Mouse (Mus musculus) bone marrow macrophage, adult 2 months (primary cell): ENCODE results near the gene Pla2r1. TPM values are rescaled to one million over a fixed set of nuclear protein-coding genes. Genes with fewer than 3 reads are reported as not detected.

ENCODE experiments used
- H3K27ac ChIP-seq: 2 replicates; pipeline ENCODE4 v1.5.1; 2012; ENCODE audit warnings: low read depth, low read length; ENCODE audit not compliant: insufficient read depth
- H3K4me1 ChIP-seq: 2 replicates; pipeline ENCODE4 v1.6.1; 2012; ENCODE audit warnings: low read length; ENCODE audit not compliant: control insufficient read depth, insufficient read depth
- H3K4me3 ChIP-seq: 2 replicates; pipeline ENCODE4 v1.5.1; 2012; ENCODE audit warnings: mild to moderate bottlenecking, low read length, moderate library complexity; ENCODE audit not compliant: insufficient read depth
- CTCF ChIP-seq: IDR thresholded peaks from 2 replicates; pipeline ENCODE4 v1.5.1; 2012; ENCODE audit warnings: low read depth, mild to moderate bottlenecking, low read length, moderate library complexity
- POLR2A ChIP-seq: IDR thresholded peaks from 2 replicates; pipeline ENCODE4 v1.6.1; 2012; ENCODE audit warnings: mild to moderate bottlenecking, low read depth, low read length, borderline replicate concordance
- polyA plus RNA-seq: library from polyadenylated mRNA; stranded (reverse); fragments of >200 nt; gene quantifications from 2 replicates; pipeline ENCODE4 v1.2.4, GENCODE M21; 2012; ENCODE audit not compliant: missing spikeins, insufficient read depth, insufficient read length

The Pla2r1 gene
- polyA plus RNA-seq, 1 experiment = 0.91 TPM

GRCm38 (mm10) chr2:60505145-60505544 lies 48.0 kb downstream of the Pla2r1 start:
- Histone ChIP-seq H3K4me3 (no peak overlapping the region), H3K27ac (no peak overlapping the region), H3K4me1 (peaks cover 3% of the 10 kb centered on the region)
- TF ChIP-seq CTCF (no peak), POLR2A (no peak)

DNA sequence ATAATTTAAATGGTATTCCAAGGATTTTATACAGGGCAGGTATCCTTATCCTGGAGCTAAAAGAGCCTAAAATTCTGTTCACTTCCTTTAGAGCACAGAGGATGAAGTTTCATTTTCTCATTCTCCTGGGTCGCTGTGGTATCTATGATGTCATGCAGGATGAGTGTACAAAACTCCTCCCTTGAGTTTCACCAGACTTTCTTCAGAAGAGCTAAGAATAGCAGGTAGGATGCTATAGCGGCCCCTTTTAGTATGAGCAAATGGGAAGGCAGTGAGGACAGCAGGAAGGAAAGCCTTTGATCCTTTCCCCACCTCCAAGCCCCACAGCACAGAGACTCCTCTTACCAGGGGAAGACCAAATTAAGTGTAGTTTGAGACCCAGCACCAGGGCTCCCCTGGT lies 48.4 kb downstream of the Pla2r1 start:
- no peak overlapping the region for H3K27ac ChIP-seq
- peaks cover 3% of the 10 kb centered on the region for H3K4me1 ChIP-seq
- no peak overlapping the region for H3K4me3 ChIP-seq
- TF ChIP-seq CTCF (no peak), POLR2A (no peak)

DNA sequence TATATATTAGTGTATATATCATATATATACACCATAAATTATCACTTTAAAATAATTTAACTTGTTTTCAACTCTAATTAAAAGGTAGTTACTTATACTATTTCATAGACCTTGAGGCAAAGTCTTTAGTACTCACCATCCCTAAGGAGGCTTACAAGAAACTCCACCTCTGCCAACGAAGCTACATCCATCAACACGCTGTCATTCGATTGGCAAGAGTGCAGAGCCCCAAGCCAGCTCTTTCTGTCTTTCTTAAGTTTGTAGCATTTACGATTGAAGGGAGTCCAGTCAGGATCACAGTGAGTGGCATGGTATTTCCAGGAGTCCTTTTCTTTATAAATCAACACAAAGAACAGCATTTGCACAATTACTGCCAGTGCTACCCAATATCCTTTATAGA lies 49.1 kb downstream of the Pla2r1 start:
- H3K4me3 ChIP-seq = no peak overlapping the region
- H3K27ac ChIP-seq = no peak overlapping the region
- TF ChIP-seq CTCF (no peak), POLR2A (no peak)
- peaks cover 3% of the 10 kb centered on the region for H3K4me1 ChIP-seq

DNA sequence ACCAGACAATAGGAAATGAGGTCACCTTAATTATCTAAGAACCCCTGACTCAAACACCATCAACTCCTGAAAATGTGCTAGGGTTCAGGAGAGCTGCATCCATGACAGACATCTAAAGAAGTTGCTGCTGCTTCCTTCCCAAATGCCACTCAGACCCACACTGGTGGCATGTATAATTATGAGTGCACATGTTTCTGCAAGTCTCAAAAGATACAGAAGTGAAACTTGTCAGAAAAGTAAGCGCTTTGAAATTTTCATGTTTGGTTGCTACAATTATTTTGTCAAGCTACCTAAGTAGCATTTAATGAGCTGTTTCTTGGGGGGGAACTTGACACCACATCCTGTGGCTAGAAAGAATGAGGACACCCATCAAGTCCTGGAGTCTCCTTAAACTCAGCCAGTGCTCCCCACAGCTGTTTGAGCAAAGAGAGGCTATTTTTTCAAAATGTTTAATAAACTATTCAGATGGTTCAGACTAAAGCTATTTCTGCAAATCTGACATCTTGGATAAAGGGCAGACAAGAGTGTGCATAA lies 52.5 kb downstream of the Pla2r1 start:
- no peak for TF ChIP-seq CTCF
- TF ChIP-seq POLR2A = no peak

DNA sequence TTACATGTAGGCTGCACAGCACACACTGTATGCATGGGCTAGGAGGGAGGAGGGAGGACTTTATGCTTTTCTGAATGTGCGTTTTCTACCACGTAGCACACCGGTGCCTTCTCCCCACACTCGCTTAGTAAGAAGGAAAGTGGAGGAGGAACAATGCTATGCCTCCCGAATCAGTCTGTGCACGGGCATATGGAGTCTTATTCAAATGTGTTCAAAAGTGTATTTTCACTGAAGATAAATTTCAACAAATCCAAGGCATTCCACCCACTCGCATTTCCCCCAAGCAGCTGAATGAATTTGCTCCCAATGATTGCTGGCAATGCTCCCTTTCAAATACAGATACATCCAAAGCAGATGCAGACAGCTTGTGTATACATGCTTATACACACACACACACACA lies 73.2 kb downstream of the Pla2r1 start:
- no peaks in the 10 kb centered on the region for H3K4me1 ChIP-seq
- H3K27ac ChIP-seq = no peak overlapping the region
- TF ChIP-seq CTCF (no peak), POLR2A (no peak)
- no peak overlapping the region for H3K4me3 ChIP-seq

More for the DNA sequence above, 52.5 kb downstream of the Pla2r1 start:
- H3K4me1 ChIP-seq = peaks cover 3% of the 10 kb centered on the region
- no peak overlapping the region for H3K27ac ChIP-seq
- H3K4me3 ChIP-seq = no peak overlapping the region

DNA sequence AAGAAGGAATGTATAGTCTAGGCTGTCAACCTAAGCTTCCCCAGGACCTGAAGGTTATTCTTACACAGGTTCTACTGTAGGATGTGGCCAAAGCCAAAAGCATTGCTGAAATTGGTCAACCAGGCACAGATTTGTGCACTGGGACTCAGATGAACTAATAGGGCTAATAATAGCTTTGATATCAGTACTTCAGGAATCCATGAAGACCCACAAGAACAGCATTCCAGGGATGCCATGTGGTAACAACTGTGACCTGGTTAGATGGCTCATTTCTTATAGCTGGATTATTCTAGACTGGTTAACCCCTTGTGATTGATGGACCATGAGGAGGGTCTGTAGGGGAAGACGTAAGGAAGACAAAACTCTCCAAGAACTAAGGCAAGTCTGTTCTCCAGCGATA lies 74.3 kb downstream of the Pla2r1 start:
- H3K4me1 ChIP-seq = no peaks in the 10 kb centered on the region
- no peak overlapping the region for H3K4me3 ChIP-seq
- H3K27ac ChIP-seq = no peak overlapping the region
- TF ChIP-seq CTCF = no peak

- Histone ChIP-seq H3K4me1 (no peaks in the 10 kb centered on the region), H3K4me3 (no peak overlapping the region), H3K27ac (no peak overlapping the region)
- TF ChIP-seq CTCF = no peak
- no peak for TF ChIP-seq POLR2A
These were observed 84.0 kb downstream of the Pla2r1 start for GRCm38 (mm10) chr2:60468901-60469770.

DNA sequence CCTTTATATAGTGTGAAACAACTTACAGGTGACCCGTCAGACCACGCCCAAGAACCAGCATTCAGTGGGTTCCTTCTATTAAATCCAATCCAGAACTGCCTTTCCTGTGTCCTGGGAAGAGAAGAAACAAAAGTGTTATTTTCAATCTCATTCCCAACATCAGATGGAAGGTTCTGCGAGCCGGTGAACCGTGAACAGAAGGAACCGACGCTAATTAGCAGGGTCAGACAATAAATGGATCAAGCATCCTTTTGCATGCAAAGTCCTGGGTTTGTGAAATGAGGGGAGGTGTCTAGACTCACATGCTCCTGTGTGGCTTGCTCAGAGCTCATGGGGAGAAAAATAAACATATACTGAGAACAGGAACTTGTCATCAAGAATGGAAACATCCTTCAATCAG lies 100.7 kb downstream of the Pla2r1 start:
- Histone ChIP-seq H3K4me1 (no peaks in the 10 kb centered on the region), H3K27ac (no peak overlapping the region), H3K4me3 (no peak overlapping the region)
- TF ChIP-seq POLR2A (no peak), CTCF (no peak)

GRCm38 (mm10) chr2:60451119-60451773 lies 101.9 kb downstream of the Pla2r1 start:
- Histone ChIP-seq H3K4me3 (no peak overlapping the region), H3K4me1 (no peaks in the 10 kb centered on the region), H3K27ac (no peak overlapping the region)
- TF ChIP-seq POLR2A (no peak), CTCF (no peak)

DNA sequence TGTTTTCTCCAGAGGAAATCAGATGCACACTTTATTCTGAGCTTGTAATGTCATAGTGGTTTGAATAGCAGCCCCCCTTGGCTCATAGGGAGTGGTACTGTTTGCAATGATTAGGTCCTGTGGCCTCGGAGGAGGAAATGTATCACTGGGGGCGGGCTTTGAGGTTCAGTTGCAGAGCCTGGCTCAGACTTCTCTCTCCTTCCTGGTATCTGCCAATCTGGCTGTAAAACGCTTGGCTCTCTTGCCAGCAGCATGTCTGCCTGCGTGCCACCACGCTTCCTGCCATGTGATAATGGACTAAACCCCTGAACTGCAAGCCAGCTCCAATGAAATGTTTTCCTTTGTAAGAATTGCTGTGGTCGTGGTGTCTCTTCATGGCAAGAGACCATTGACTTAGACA lies 103.4 kb downstream of the Pla2r1 start:
- TF ChIP-seq CTCF (no peak), POLR2A (no peak)
- no peak overlapping the region for H3K27ac ChIP-seq
- no peaks in the 10 kb centered on the region for H3K4me1 ChIP-seq

More for the DNA sequence above, 103.4 kb downstream of the Pla2r1 start:
- no peak overlapping the region for H3K4me3 ChIP-seq
